Mouse (Mus musculus) neutrophil, adult 83 days (primary cell): ENCODE results near the gene Vmn1r119. TPM values are rescaled to one million over a fixed set of nuclear protein-coding genes. Genes with fewer than 3 reads are reported as not detected.

Source experiments
- total RNA-seq, 2 experiments: library from RNA; stranded (reverse); gene quantifications; one replicate each; pipeline ENCODE4 v1.2.4; 2023

Gene Vmn1r119
- not detected for total RNA-seq

GRCm38 (mm10) chr7:21012355-21012754 is at the start of gene Vmn1r119:
Vmn1r119 (minus strand) TSS chr7:21012455.

GRCm38 (mm10) chr7:21053684-21054083 is 41.4 kb upstream of the Vmn1r119 start, which contains the start of gene Vmn1r120:
Vmn1r120 (minus strand) TSS chr7:21053784.

Other genes with a start within 250 kb of the Vmn1r119 start
- not detected for gene Vmn1r112, start 241.3 kb downstream of the Vmn1r119 start, total RNA-seq
- gene Vmn1r113, start 225.2 kb downstream of the Vmn1r119 start, total RNA-seq, result not detected
- gene Vmn1r114, start 200.3 kb downstream of the Vmn1r119 start, total RNA-seq, result not detected
- not detected for gene Vmn1r115, start 167.5 kb downstream of the Vmn1r119 start, total RNA-seq
- gene Vmn1r116, start 140.2 kb downstream of the Vmn1r119 start, total RNA-seq, result not detected
- gene Vmn1r117, start 128.3 kb downstream of the Vmn1r119 start, total RNA-seq, result not detected
- gene Vmn1r118, start 100.1 kb downstream of the Vmn1r119 start, total RNA-seq, result not detected
- gene Vmn1r120, start 41.3 kb upstream of the Vmn1r119 start, total RNA-seq, result not detected
- gene Vmn1r121, start 86.1 kb upstream of the Vmn1r119 start, total RNA-seq, result not detected
- gene Vmn1r122, start 121.7 kb upstream of the Vmn1r119 start, total RNA-seq, result not detected
- not detected for gene Vmn1r123, start 149.7 kb upstream of the Vmn1r119 start, total RNA-seq
- gene Gm5157, start 178.0 kb upstream of the Vmn1r119 start, total RNA-seq, result not detected
- gene Vmn1r124, start 248.2 kb upstream of the Vmn1r119 start, total RNA-seq, result not detected